Mouse (Mus musculus) thymus, adult 2 months (tissue): Measurements from ENCODE around the gene Flna.

Source experiments
- CTCF ChIP-seq: fragments of 200-500 bp; IDR thresholded peaks from 2 replicates; pipeline ENCODE4 v1.5.1; 2012; ENCODE audit warnings: mild to moderate bottlenecking, control low read depth, low read length, moderate library complexity, borderline replicate concordance; ENCODE audit not compliant: control insufficient read depth, poor library complexity, insufficient read depth; ENCODE audit errors: extremely low read depth
- POLR2A ChIP-seq: fragments of 200-500 bp; IDR thresholded peaks from 2 replicates; pipeline ENCODE4 v1.6.1; 2012; ENCODE audit warnings: mild to moderate bottlenecking, low read length, control low read depth, moderate library complexity; ENCODE audit not compliant: control insufficient read depth, poor library complexity, insufficient read depth; ENCODE audit errors: extremely low read depth

DNA sequence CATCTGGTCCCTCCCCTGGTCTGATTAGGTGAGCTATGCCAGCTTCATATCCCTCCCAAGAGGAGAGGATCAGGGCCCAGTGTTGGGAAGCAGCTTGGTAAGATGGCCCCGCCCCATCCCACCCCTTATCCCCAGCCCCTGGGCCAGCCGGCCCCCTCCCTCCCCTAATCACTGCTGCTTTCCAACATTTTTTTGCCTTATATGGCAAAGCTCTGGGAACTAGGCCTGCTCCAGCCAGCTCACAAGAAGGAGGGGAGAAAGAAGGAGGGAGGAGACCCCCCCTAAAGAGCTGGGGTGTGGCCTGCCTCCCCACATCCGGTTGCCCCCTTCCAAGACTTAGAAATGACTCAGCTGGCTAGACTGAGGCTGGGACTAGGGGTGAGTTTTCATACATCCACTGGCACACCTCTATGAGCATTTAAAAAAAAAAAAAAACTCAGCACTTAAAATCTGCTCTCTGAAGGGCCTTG lies 5.0 kb downstream of the Flna start:
- TF ChIP-seq POLR2A (no peak), CTCF (no peak)
